Mouse (Mus musculus) effector memory CD4-positive, alpha-beta T cell, adult 7 months (primary cell): ENCODE results near the gene Sult1d1. TPM values are rescaled to one million over a fixed set of nuclear protein-coding genes. Genes with fewer than 3 reads are reported as not detected.

Experiments used
- polyA plus RNA-seq: library from polyadenylated mRNA; unstranded; fragments of 100-300 nt; shearing (Covaris generic); gene quantifications from one replicate; pipeline ENCODE4 v1.2.1, GENCODE M21; 2017

Gene Sult1d1
- not detected for polyA plus RNA-seq

GRCm38 (mm10) chr5:87568845-87569244, at the start of gene Sult1d1:
Gene Sult1d1 (minus strand): TSS chr5:87569027.

GRCm38 (mm10) chr5:87591494-87591893, 22.7 kb upstream of the Sult1d1 start, which contains the start of gene Sult1e1:
Gene Sult1e1 (minus strand): TSS chr5:87591594.

GRCm38 (mm10) chr5:87538111-87538510, 30.7 kb downstream of the Sult1d1 start, which contains the start of gene Sult1b1:
Gene Sult1b1 (minus strand): TSS chr5:87538195.

Other genes starting within 250 kb of the Sult1d1 start
- not detected for gene Ugt2a3, start 231.8 kb downstream of the Sult1d1 start, polyA plus RNA-seq
- 0.24 TPM for gene Ugt2b38, start 144.8 kb downstream of the Sult1d1 start, polyA plus RNA-seq
- not detected for gene Ugt2a2, start 86.8 kb downstream of the Sult1d1 start, polyA plus RNA-seq
- not detected for gene Gm43638, start 82.2 kb downstream of the Sult1d1 start, polyA plus RNA-seq
- not detected for gene Ugt2a1, start 78.2 kb downstream of the Sult1d1 start, polyA plus RNA-seq
- not detected for gene Sult1b1, start 30.8 kb downstream of the Sult1d1 start, polyA plus RNA-seq
- not detected for gene Sult1e1, start 22.6 kb upstream of the Sult1d1 start, polyA plus RNA-seq
- 0.68 TPM for gene Csn1s1, start 97.2 kb upstream of the Sult1d1 start, polyA plus RNA-seq
- gene Csn2, start 130.6 kb upstream of the Sult1d1 start, polyA plus RNA-seq, result not detected
- gene Csn1s2a, start 205.5 kb upstream of the Sult1d1 start, polyA plus RNA-seq, result not detected
- not detected for gene Csn1s2b, start 239.1 kb upstream of the Sult1d1 start, polyA plus RNA-seq